Mouse (Mus musculus) megakaryocyte-erythroid progenitor cell, adult 5-6 weeks (primary cell): ENCODE results near the gene Pou6f1. TPM values are rescaled to one million over a fixed set of nuclear protein-coding genes. Genes with fewer than 3 reads are reported as not detected.
A peak's percentile ranks its signal among the peaks of the same experiment; 100 is the strongest.

Source experiments
- ATAC-seq: replicated peaks from 2 replicates; pipeline ENCODE4 v1.8.0; 2016; ENCODE audit warnings: mild to moderate bottlenecking, inconsistent platforms; ENCODE audit not compliant: severe bottlenecking, poor library complexity, low FRiP score, low TSS enrichment
- total RNA-seq, 2 experiments: library from RNA; stranded (forward) in 1 of 2; stranded (reverse) in 1 of 2; fragments of 200-1000, 215-1000 nt in 1 of 2; fragments of >200 nt in 1 of 2; fragmentation: Nextera tagmentation in 1 of 2; gene quantifications; 2 replicates each; pipeline ENCODE4 v1.2.3; 2014 to 2017

Gene Pou6f1
- total RNA-seq (2014; fragmentation: Nextera tagmentation) (0.96 and 1.2 TPM in 2 replicates), total RNA-seq (2017) (not detected in 2 replicates)

GRCm38 (mm10) chr15:100599276-100600046, at the start of gene Pou6f1:
Gene Pou6f1, minus strand, starts transcription at chr15:100599984.
- ATAC-seq: no peak

DNA sequence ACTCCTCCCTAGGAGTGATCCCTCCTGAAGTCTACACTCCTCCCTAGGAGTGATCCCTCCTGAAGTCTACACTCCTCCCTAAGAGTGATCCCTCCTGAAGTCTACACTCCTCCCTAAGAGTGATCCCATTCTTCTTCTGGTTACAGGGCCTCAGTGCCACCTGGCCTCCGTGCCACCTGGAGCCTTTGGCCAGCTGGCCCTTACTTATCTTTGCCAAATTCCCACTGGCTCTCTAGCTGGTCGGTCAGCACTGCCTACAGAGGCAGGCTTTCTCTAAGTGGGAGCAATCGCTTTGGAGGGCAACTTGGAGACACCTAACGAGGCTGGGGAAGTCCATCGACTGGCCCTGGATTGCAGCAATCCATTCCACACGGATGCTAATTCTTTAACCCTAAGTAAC, 46.4 kb upstream of the Pou6f1 start:
- ATAC-seq: no peak

DNA sequence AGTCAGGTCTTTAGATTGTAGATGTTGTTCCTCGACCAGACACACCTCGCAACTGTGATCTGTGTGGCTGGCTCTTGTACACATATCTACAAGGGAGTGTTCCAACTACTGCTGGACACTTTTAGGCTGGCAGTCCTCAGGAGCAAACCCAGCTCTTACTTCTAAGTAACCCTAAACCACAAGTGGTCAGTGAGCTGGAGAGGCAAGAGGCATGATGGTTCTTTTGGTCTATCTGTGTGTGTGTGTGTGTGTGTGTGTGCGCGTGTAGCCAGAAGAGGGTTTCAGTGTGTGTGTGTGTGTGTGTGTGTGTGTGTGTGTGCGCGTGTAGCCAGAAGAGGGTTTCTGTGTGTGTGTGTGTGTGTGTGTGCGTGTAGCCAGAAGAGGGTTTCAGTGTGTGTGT, 42.7 kb upstream of the Pou6f1 start:
- no peak for ATAC-seq

- no peak for ATAC-seq
Measured at GRCm38 (mm10) chr15:100641226-100641810, 41.5 kb upstream of the Pou6f1 start.

DNA sequence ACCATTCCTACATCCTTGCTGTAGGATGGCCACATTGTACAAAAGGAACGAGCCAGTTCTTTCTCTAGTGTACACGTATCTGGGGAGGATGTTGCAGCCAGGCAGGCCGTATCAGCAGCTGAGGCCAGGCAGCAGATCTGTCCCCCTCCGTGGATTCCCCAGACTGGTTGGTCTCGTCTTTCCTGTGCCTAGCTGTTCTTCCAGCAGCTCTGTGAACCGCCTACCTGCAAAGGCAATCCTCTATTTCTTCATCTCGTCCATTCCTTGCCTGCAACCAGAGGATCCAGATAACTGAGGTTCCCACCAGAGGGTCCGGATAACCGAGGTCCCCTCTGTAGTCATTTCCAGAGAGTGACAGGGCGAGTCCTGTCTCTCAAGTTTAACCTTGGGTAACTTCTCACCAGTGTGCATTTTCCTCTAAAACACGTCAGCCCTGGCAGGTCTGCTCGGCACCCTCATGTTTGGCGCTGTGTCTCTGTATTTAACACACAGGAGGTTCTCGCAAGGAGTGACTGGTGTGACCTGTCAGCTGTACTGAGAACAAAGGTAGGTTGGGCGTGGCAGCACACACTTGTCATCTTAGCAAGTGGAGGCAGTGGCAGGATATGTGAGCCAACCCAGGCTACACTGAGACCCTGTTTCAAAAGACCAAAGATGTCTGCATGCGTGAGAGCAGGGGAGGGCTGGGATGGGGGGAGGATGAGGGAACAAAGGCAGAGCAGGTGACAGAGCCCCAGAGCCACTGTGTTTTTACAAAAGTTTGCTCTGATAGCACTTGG, 40.4 kb upstream of the Pou6f1 start:
- ATAC-seq: no peak

GRCm38 (mm10) chr15:100637661-100638060, 37.9 kb upstream of the Pou6f1 start:
- ATAC-seq: 0 out of 2 replicates have a peak, but pooled peaks have one; percentile 21

- ATAC-seq: no peak
Measured at GRCm38 (mm10) chr15:100636700-100637501, 37.1 kb upstream of the Pou6f1 start, which contains the start of gene Smagp. Gene Smagp, minus strand, starts transcription at chr15:100636940.

DNA sequence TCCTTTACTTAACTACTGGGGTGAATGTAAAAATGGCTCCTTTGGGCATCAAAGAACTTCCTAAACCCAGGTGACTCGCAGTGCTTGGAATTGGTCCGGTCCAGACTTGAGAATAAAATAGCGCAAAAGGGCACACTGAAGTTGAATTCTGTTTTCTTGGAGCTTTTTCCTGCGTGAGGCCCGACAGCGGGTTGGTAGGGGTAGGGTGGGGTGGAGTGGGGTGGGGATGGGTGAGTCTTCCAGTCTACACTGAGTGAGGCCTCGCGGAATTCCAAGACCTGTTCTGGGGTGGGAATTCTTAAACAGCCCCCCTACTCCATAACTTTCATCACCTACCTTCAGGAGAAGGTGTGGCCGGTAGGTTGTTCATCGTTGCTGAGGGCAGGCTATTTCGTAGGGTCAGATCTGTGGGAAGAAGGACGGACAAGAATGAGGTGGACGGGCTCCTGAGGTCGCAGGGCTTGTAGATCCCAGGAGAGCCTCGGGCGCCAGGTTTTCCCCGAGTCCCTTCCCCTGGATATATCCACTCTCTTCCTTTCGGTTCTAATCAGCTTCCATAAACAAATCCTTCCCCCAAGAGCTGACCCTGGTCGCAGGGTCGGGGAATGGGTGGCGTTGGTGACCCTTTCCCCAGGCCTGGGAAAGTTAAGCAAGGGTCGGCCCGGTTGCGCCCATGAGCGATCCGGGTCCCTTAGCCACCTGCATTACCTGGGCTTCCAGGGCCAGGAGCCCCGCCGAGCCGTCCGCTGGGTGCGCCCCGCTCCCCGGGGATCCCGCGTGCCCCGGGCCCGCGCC, 36.3 kb upstream of the Pou6f1 start:
- ATAC-seq: no peak

- ATAC-seq: no peak; the same call in 1 of the 2 replicates
Measured at GRCm38 (mm10) chr15:100635239-100635638, 35.5 kb upstream of the Pou6f1 start.

DNA sequence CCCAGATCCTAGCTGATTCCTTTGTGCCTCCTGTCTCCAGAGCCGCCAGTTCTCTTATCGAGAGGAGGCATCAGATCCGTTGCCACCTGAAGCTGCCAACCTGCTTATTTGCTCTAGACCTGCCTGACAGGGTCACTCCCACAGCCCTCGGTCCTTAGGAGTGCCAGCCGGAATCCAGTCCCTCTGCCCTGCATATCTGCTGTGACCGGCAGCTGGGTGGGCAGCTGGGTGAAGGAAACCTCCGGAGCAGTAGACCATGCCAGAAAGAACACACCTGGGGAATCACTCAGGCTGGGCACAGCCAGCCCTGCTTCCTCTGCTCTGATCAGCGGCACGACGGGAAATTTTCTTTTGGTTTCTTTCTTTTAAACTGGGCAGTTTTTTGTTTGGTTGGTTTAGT, 33.6 kb upstream of the Pou6f1 start:
- no peak for ATAC-seq

- ATAC-seq: no peak
Measured at GRCm38 (mm10) chr15:100632323-100632722, 32.5 kb upstream of the Pou6f1 start.

- ATAC-seq: no peak
Measured at GRCm38 (mm10) chr15:100631454-100632170, 31.8 kb upstream of the Pou6f1 start.

DNA sequence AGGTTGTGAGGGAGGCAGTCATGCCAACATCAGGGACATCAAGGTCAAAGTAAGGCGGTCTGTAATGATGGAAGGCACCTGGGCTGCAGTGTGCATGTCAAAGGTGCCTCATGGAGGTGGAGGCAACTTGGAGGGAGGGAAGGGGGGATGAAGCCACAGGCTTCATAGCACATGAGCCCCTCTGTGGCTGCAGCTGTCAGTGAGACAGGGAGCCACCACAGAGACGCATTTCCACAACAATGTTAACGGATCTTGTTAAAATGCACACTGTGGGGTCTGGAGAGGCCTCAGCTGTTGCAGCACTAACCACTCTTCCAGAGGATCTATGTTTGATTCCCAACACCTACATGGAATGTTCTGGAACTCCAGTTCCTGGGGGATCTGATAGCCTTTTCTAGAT, 30.3 kb upstream of the Pou6f1 start:
- ATAC-seq: no peak

DNA sequence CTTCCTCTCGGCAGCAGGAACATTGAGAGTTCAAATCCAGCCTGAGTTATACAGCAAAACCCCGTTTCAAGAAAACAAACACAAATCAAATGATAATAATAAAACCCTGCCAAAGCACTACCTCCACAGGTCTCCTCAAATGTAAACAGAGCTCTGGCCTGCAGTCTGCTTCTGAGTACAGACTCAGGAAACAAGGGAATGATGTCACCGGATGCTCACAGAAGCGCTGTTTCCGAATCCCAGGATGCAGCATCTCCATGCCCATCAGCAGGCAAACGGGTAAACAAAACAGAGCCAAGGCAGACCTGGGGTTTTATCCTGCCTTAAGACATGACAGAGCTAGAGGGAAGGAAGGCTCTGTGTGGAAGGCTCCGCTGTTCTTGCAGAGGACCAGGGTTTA, 29.0 kb upstream of the Pou6f1 start:
- no peak for ATAC-seq

DNA sequence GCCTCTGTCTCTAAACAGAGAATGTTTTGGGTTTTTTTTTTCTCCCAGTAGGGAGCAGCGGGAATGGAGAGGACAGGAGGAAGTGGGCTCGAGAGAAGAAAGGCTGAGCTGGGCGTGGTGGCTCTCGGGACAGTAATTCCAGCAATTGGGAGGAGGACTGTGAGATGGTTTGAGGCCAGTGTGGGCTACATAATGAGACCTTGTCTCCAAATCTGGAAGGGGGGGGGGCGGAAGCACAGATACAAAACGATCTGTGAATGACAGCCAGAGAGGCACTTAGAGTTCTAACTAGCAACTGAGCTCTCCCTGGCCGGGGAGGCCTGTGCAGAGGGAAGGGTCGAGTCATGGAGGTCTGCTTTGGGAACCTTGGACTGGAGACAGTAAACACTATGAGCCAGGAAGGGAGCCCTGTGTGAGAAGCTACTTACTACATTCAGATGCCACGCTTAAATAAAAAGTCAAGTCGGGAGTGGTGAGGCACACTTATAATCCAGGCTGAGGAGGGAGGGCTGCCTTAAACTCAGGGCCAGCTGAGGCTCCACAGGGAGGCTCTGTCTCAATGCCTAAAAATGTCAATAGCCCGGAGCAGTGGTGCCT, 28.1 kb upstream of the Pou6f1 start:
- ATAC-seq: no peak

GRCm38 (mm10) chr15:100627287-100627686, 27.5 kb upstream of the Pou6f1 start:
- peak; percentile 58; the same call in 1 of the 2 replicates for ATAC-seq

DNA sequence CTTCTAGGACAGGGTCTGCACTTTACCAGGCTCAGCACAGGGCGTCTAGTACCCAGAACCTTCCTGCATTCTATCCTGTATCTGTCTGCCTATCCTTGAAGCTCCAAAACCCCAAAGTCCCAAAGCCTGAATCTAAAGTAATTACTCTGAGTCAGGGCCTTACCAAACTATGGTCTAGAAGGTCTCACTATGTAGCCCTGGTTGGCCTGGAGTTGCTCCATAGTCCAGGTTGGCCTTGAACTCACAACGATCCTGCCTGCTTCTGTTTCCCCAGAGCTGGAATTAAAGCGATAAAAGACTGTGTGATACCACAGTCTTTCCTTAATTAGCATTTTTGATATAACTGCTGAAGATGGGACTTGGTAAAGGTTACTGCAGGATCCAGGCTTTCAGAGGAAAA, 24.7 kb upstream of the Pou6f1 start:
- ATAC-seq: no peak

DNA sequence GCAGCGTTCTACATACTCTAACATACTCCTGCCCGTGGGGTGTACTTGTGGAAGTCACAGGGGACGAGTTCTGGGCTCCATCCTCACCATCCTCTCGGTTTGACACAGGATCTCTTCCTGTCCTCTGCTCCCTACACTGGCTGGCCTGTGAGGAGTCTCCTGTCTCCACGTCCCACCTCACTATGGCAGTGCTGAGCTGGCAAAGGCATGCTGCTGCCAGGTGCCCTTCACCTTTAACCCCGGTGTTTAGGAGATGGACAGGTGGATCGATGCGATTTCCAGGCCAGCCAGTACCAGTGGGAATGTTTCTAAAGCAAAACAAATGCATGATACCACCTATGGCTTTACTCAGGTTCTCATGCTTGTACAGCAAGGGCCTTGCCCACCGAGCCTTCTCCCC, 24.0 kb upstream of the Pou6f1 start:
- no peak for ATAC-seq
